Mouse (Mus musculus): ENCODE data around the gene Rdh7. TPM values are rescaled to one million over a fixed set of nuclear protein-coding genes. Genes with fewer than 3 reads are reported as not detected.
"Not testable (repeated sequence)": the region's sequence is repeated elsewhere in the genome, so short reads cannot be mapped to it uniquely, and the experiment has no call there.

Rdh7 gene
- polyA plus RNA-seq, 1 experiment from 2014 or later = 1.1 TPM

DNA sequence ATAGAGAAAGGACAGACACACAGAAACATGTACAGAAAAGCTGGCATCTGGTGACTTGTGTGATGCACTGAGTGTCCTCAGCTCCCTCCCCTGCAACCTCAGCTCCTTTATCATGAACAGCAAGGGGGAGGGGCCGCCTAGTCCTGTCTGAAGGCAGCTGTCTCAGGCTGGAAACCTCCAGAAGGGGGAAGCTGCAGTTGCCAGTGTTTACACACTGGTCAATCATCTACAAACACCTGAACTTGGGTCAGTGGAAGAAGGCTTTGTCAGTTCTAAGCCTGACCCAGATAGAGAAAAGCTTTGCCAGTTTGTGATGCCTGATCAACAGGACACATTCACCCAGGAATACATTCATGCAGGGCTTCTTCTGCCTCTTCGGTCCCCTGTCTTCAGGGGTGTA lies 10.9 kb downstream of the Rdh7 start:
- peak; percentile 84 for ATAC-seq
- H3K4me3 ChIP-seq (ENCODE audit: low read length) = peak overlapping the region; percentile 19; the same call in 1 of the 2 replicates

DNA sequence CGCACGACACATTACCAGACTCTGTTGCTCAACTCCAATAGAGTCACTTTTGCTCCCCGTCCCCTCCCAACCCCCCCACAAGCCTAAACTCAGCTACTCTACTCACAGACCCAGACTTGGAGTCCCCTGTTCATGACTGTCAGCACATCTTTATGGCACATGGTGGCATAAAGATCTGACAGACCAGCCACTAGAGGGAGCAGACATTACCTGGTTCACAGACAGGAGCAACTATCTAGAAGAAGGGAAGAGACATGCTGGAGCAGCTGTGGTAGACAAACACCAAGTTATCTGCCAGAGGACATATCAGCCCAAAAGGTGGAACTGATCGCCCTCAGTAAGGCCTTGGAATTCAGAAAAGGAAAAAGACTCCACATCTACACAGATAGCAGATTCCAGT lies 16.1 kb downstream of the Rdh7 start:
- no peaks in the 10 kb centered on the region for H3K36me3 ChIP-seq (ENCODE audit: control insufficient read depth, insufficient read depth, low read length)
- H3K9me3 ChIP-seq (ENCODE audit: control insufficient read depth, low read length) = peaks cover 2% of the 10 kb centered on the region; the same call in 1 of the 2 replicates
- no peak overlapping the region for H3K4me2 ChIP-seq (ENCODE audit: low read depth, low read length)
- no peak overlapping the region for H3K27ac ChIP-seq (ENCODE audit: low read length)
- 78% methylated on average over 4 of the region's 4 CpGs for WGBS
- 0 out of 2 replicates have a peak, but pooled peaks cover 4% of the 10 kb centered on the region for H3K4me1 ChIP-seq (ENCODE audit: control insufficient read depth, insufficient read depth, low read length)
- no peaks in the 10 kb centered on the region for H3K27me3 ChIP-seq (replicated peaks; ENCODE audit: control insufficient read depth, insufficient read depth, low read length)
- no peak overlapping the region for H3K9ac ChIP-seq (ENCODE audit: low read depth, low read length)
- no peak overlapping the region for H3K4me3 ChIP-seq (ENCODE audit: low read length)
- no peak for ATAC-seq

More for the DNA sequence above, 10.9 kb downstream of the Rdh7 start:
- Histone ChIP-seq H3K9me3 (ENCODE audit: control insufficient read depth, low read length) (no peaks in the 10 kb centered on the region), H3K9ac (ENCODE audit: low read depth, low read length) (no peak overlapping the region), H3K4me2 (ENCODE audit: low read depth, low read length) (peak overlapping the region; percentile 44), H3K27ac (ENCODE audit: low read length) (peak overlapping the region; percentile 94), H3K4me1 (ENCODE audit: control insufficient read depth, insufficient read depth, low read length) (peaks cover 13% of the 10 kb centered on the region; the same call in 1 of the 2 replicates), H3K36me3 (ENCODE audit: control insufficient read depth, insufficient read depth, low read length) (no peaks in the 10 kb centered on the region), H3K27me3 (replicated peaks; ENCODE audit: control insufficient read depth, insufficient read depth, low read length) (no peaks in the 10 kb centered on the region)
- WGBS = 33% methylated on average over 2 of the region's 2 CpGs

DNA sequence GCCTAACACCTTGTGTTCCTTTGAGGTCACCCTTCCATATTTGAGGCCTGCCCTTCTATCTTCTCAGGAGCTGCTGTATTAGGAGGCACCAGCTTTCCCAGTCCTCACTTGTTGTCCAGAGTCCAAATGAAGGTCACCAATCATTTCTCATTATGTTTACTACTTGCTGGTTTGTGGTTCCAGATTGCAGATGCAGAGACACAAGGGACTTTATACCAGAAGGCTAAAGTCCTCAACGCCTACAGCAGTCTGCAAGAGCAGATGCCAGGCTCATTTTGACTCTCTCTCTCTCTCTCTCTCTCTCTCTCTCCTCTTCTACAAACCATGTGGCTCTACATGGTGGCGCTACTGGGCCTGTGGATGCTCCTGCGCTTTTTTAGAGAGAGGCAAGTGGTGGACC lies 22.4 kb downstream of the Rdh7 start, which contains the start of gene Rdh16f2:
Gene Rdh16f2, plus strand, starts transcription at position 243 of the 400 bp plus-strand sequence.
- WGBS = 89% methylated on average over 3 of the region's 3 CpGs

DNA sequence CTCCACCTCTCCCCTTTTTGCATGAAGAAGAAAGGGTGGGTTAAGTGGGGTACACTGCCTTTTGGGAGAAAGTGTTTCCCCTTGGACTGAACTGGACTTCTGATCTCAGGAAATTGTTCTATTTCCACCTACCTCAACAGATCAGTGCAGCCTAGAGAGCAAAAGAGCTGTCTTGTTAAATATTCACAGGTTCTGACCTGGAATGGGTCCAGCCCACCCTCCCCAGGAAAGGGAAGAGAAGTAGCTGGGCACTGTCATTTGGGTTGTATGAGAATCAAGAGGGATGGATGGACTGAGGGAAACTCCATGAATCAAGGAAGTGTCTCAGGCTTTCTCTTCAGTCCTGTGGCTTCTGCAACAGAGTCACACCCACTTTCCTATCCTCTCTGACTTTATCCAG lies 23.7 kb downstream of the Rdh7 start:
- no peak for ATAC-seq
- Histone ChIP-seq H3K9me3 (ENCODE audit: control insufficient read depth, low read length) (no peaks in the 10 kb centered on the region; the same call in 1 of the 2 replicates), H3K4me2 (ENCODE audit: low read depth, low read length) (no peak overlapping the region), H3K36me3 (ENCODE audit: control insufficient read depth, insufficient read depth, low read length) (no peaks in the 10 kb centered on the region), H3K4me3 (ENCODE audit: low read length) (no peak overlapping the region), H3K27ac (ENCODE audit: low read length) (no peak overlapping the region), H3K27me3 (replicated peaks; ENCODE audit: control insufficient read depth, insufficient read depth, low read length) (no peaks in the 10 kb centered on the region; the same call in 1 of the 2 replicates), H3K9ac (ENCODE audit: low read depth, low read length) (no peak overlapping the region), H3K4me1 (ENCODE audit: control insufficient read depth, insufficient read depth, low read length) (0 out of 2 replicates have a peak, but pooled peaks cover 2% of the 10 kb centered on the region)

More for the DNA sequence above, 22.4 kb downstream of the Rdh7 start, which contains the start of gene Rdh16f2:
- Histone ChIP-seq H3K9ac (ENCODE audit: low read depth, low read length) (no peak within 1 kb of the TSS), H3K4me3 (ENCODE audit: low read length) (no peak within 1 kb of the TSS), H3K9me3 (ENCODE audit: control insufficient read depth, low read length) (peaks cover 2% of the 10 kb centered on the region; the same call in 1 of the 2 replicates), H3K27ac (ENCODE audit: low read length) (no peak within 1 kb of the TSS), H3K4me2 (ENCODE audit: low read depth, low read length) (no peak within 1 kb of the TSS), H3K27me3 (replicated peaks; ENCODE audit: control insufficient read depth, insufficient read depth, low read length) (no peaks in the 10 kb centered on the region), H3K36me3 (ENCODE audit: control insufficient read depth, insufficient read depth, low read length) (no peaks in the 10 kb centered on the region), H3K4me1 (ENCODE audit: control insufficient read depth, insufficient read depth, low read length) (0 out of 2 replicates have a peak, but pooled peaks cover 2% of the 10 kb centered on the region)
- no peak for ATAC-seq

DNA sequence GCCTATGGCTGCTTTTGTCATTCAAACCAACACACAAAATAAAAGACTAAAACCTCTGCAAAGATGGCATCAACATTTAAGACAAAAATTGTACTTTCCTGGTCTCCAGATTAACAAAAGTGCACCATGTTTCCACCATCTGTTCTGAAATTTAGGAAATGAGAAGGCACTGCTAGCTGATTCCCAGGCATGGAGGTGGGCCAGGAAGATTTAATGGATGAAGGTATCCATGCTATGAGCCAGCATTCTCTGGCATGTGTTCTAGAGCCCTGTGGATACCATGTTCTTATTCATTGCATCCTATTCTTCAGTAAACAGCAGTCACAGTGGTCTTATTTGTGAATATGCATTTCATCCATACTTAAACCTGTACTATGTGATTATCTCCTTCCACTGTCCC lies 32.2 kb downstream of the Rdh7 start:
- no peak overlapping the region for H3K4me2 ChIP-seq (ENCODE audit: low read depth, low read length)
- H3K9ac ChIP-seq (ENCODE audit: low read depth, low read length) = no peak overlapping the region
- no peaks in the 10 kb centered on the region; the same call in 1 of the 2 replicates for H3K27me3 ChIP-seq (replicated peaks; ENCODE audit: control insufficient read depth, insufficient read depth, low read length)
- no peak overlapping the region for H3K27ac ChIP-seq (ENCODE audit: low read length)
- H3K9me3 ChIP-seq (ENCODE audit: control insufficient read depth, low read length) = no peaks in the 10 kb centered on the region
- no peak overlapping the region for H3K4me3 ChIP-seq (ENCODE audit: low read length)
- no peaks in the 10 kb centered on the region for H3K36me3 ChIP-seq (ENCODE audit: control insufficient read depth, insufficient read depth, low read length)
- ATAC-seq = no peak
- no peaks in the 10 kb centered on the region for H3K4me1 ChIP-seq (ENCODE audit: control insufficient read depth, insufficient read depth, low read length)

DNA sequence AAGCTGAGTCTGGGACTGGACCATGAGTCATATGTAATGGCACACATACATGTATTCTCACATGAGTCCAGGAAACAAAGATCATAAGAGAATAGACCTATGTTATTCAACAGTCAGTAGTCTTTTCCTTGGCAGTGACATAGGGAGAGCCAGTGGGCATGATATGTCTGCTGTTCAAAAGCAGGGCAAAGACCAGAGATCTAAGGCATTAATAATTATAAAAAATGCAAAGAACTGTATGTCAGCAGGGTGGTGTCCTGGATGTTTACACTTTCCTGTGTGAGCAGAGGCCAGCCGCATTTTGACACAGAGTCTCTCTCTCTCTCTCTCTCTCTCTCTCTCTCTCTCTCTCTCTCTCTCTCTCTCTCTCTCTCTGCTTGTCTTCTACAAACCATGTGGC lies 39.0 kb downstream of the Rdh7 start, which contains the start of gene Rdh19:
Gene Rdh19, plus strand, starts transcription at position 301 of the 400 bp plus-strand sequence.
- no peak for ATAC-seq
- Histone ChIP-seq H3K4me1 (ENCODE audit: control insufficient read depth, insufficient read depth, low read length) (no peaks in the 10 kb centered on the region), H3K4me2 (ENCODE audit: low read depth, low read length) (no peak within 1 kb of the TSS), H3K4me3 (ENCODE audit: low read length) (no peak within 1 kb of the TSS), H3K36me3 (ENCODE audit: control insufficient read depth, insufficient read depth, low read length) (no peaks in the 10 kb centered on the region), H3K9ac (ENCODE audit: low read depth, low read length) (no peak within 1 kb of the TSS), H3K9me3 (ENCODE audit: control insufficient read depth, low read length) (no peaks in the 10 kb centered on the region), H3K27me3 (replicated peaks; ENCODE audit: control insufficient read depth, insufficient read depth, low read length) (no peaks in the 10 kb centered on the region), H3K27ac (ENCODE audit: low read length) (no peak within 1 kb of the TSS)
- WGBS = 42% methylated on average over 1 of the region's 1 CpGs

DNA sequence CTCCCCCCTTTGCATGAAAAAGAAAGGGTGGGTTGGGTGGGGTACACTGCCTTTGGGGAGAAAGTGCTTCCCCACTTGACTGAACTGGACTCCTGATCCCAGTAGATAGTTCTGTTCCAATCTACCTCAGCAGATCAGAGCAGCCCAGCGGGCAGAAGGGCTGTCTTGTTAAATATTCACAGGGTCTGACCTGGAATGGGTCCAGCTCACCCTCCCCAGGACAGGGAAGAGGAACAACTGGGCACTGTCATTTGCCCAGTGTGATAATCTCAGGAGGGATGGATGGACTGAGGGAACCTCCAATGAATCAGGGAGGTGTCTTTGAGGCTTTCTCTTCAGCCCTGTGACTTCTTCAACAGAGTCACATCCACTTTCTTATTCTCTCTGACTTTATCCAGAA lies 40.5 kb downstream of the Rdh7 start:
- no peak overlapping the region for H3K9ac ChIP-seq (ENCODE audit: low read depth, low read length)
- H3K36me3 ChIP-seq (ENCODE audit: control insufficient read depth, insufficient read depth, low read length) = no peaks in the 10 kb centered on the region
- H3K4me3 ChIP-seq (ENCODE audit: low read length) = no peak overlapping the region
- 53% methylated on average over 1 of the region's 1 CpGs for whole genome bisulfite sequencing
- no peaks in the 10 kb centered on the region for H3K27me3 ChIP-seq (replicated peaks; ENCODE audit: control insufficient read depth, insufficient read depth, low read length)
- no peaks in the 10 kb centered on the region for H3K9me3 ChIP-seq (ENCODE audit: control insufficient read depth, low read length)
- no peak overlapping the region for H3K4me2 ChIP-seq (ENCODE audit: low read depth, low read length)
- H3K4me1 ChIP-seq (ENCODE audit: control insufficient read depth, insufficient read depth, low read length) = no peaks in the 10 kb centered on the region
- H3K27ac ChIP-seq (ENCODE audit: low read length) = no peak overlapping the region
- no peak for ATAC-seq

DNA sequence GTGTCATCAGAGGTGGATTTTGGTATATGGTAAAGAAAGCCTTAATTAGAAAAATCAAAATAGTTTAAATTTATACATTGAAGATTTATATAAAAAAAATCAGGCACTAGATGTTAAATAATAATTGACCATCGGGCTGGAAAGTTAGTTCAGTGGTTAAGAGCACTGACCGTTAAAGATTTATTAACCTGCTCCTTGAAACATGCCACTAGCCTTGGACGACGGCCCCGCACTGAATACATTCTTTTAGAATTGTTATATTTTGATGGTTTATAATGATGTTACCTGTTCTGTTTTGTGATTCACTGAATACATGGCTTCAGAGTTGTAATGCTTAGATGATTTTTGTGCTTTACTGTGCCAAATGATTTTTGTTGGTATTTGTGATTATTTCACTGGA lies 42.7 kb downstream of the Rdh7 start:
- not testable (repeated sequence) for H3K27ac ChIP-seq (ENCODE audit: low read length); H3K9me3 ChIP-seq (ENCODE audit: control insufficient read depth, low read length); H3K27me3 ChIP-seq (replicated peaks; ENCODE audit: control insufficient read depth, insufficient read depth, low read length); H3K4me2 ChIP-seq (ENCODE audit: low read depth, low read length); H3K36me3 ChIP-seq (ENCODE audit: control insufficient read depth, insufficient read depth, low read length); H3K4me3 ChIP-seq (ENCODE audit: low read length); H3K9ac ChIP-seq (ENCODE audit: low read depth, low read length); ATAC-seq; H3K4me1 ChIP-seq (ENCODE audit: control insufficient read depth, insufficient read depth, low read length)
- WGBS = 93% methylated on average over 5 of the region's 5 CpGs

DNA sequence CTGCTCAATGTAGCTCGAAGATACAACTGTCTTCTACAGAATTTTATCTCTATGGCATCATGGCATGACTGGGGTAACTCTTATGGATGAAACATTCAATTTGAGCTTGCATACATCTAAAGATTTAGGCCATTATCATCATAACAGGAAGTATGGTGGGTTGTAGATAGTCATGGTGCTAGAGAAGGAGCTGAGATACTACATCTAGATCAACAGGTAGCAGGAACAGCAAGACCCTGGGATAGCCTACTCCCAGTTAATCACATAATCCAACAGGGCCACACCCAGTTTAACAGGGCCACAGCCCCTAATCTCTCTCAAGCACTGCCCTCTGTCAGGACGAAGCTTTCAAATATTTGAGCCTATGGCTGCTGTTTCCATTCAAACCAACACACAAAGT lies 47.8 kb downstream of the Rdh7 start:
- Histone ChIP-seq H3K27me3 (replicated peaks; ENCODE audit: control insufficient read depth, insufficient read depth, low read length) (no peaks in the 10 kb centered on the region), H3K36me3 (ENCODE audit: control insufficient read depth, insufficient read depth, low read length) (no peaks in the 10 kb centered on the region), H3K4me2 (ENCODE audit: low read depth, low read length) (no peak overlapping the region), H3K9ac (ENCODE audit: low read depth, low read length) (no peak overlapping the region), H3K4me1 (ENCODE audit: control insufficient read depth, insufficient read depth, low read length) (no peaks in the 10 kb centered on the region), H3K9me3 (ENCODE audit: control insufficient read depth, low read length) (no peaks in the 10 kb centered on the region), H3K4me3 (ENCODE audit: low read length) (no peak overlapping the region), H3K27ac (ENCODE audit: low read length) (no peak overlapping the region)
- ATAC-seq = no peak
- WGBS = 85% methylated on average over 2 of the region's 2 CpGs

DNA sequence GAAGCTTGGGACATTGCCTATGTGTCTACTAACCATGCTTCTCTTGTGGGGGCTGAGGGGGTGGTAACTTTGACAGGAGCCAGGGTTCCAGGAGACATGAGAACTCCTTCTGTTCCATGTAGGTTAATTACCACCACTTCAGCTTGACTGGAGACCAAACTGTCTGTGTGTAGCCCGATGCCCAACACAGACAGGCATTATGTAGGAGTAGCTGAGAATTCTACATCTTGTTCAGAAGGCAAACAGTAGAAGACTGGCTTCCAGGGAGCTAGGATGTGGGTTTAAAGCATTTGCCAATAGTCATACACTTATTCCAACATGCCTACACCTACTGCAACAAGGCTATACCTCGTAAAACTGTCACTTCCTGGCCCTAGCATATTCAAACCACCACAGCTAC lies 50.1 kb downstream of the Rdh7 start:
- H3K9me3 ChIP-seq (ENCODE audit: control insufficient read depth, low read length) = no peaks in the 10 kb centered on the region
- no peaks in the 10 kb centered on the region for H3K27me3 ChIP-seq (replicated peaks; ENCODE audit: control insufficient read depth, insufficient read depth, low read length)
- no peak overlapping the region for H3K27ac ChIP-seq (ENCODE audit: low read length)
- ATAC-seq = no peak
- H3K4me1 ChIP-seq (ENCODE audit: control insufficient read depth, insufficient read depth, low read length) = no peaks in the 10 kb centered on the region
- H3K4me2 ChIP-seq (ENCODE audit: low read depth, low read length) = no peak overlapping the region
- WGBS = 88% methylated on average over 2 of the region's 2 CpGs
- no peak overlapping the region for H3K9ac ChIP-seq (ENCODE audit: low read depth, low read length)
- H3K36me3 ChIP-seq (ENCODE audit: control insufficient read depth, insufficient read depth, low read length) = no peaks in the 10 kb centered on the region
- H3K4me3 ChIP-seq (ENCODE audit: low read length) = no peak overlapping the region
